In genomic region chr13:97215563-97215962, GRCm38 (mm10) we compare ENCODE assay signal across 15 mouse cellular contexts. TPM values are rescaled to one million over a fixed set of nuclear protein-coding genes. Genes with fewer than 3 reads are reported as not detected.
DNase-seq lines count a peak whose midpoint lies in the region; ATAC-seq lines count a peak whose summit lies in the region.
"Had no signal": no experiment of that assay in that cellular context is flagged by ENCODE, and none has a peak within 500 bp of the region (broad histone marks: within the 10 kb centered on the region; RNA-seq: fewer than 3 reads in every experiment).

No protein-coding gene starts in this region.

- H3K4me1 ChIP-seq in embryonic facial prominence, embryonic 10.5 days, result peaks cover 36% of the 10 kb centered on the region
- peaks cover 23% of the 10 kb centered on the region for H3K4me1 ChIP-seq in forebrain, embryonic 10.5 days
- H3K4me1 ChIP-seq in hindbrain, embryonic 13.5 days (replicated peaks), result peaks cover 11% of the 10 kb centered on the region; the same call in 1 of the 2 replicates
- peaks cover 15% of the 10 kb centered on the region for H3K4me1 ChIP-seq in midbrain, embryonic 15.5 days
- H3K4me1 ChIP-seq: heart, embryonic 12.5 days; stomach, embryonic 15.5 days had no signal

- no peaks in the 10 kb centered on the region for H3K9me3 ChIP-seq in embryonic facial prominence, embryonic 10.5 days
- no peaks in the 10 kb centered on the region for H3K9me3 ChIP-seq in forebrain, embryonic 10.5 days
- H3K9me3 ChIP-seq in hindbrain, embryonic 13.5 days, result no peaks in the 10 kb centered on the region
- no peaks in the 10 kb centered on the region for H3K9me3 ChIP-seq in midbrain, embryonic 15.5 days
- H3K9me3 ChIP-seq: heart, embryonic 12.5 days; limb, embryonic 15.5 days; stomach, embryonic 15.5 days had no signal

- 0 out of 2 replicates have a peak, but pooled peaks have one; percentile 54 for ATAC-seq in hindbrain, embryonic 13.5 days (ENCODE audit: low FRiP score)
- ATAC-seq in midbrain, embryonic 15.5 days (replicated peaks), result peak; percentile 57
- ATAC-seq: intestine, embryonic 16.5 days had no signal

- H3K9ac ChIP-seq in hindbrain, embryonic 13.5 days, result no peak overlapping the region
- no peak overlapping the region for H3K9ac ChIP-seq in midbrain, embryonic 15.5 days
- H3K9ac ChIP-seq: heart, embryonic 12.5 days; limb, embryonic 15.5 days; stomach, embryonic 15.5 days had no signal

- H3K4me2 ChIP-seq in hindbrain, embryonic 13.5 days, result no peak overlapping the region
- H3K4me2 ChIP-seq in midbrain, embryonic 15.5 days, result no peak overlapping the region
- H3K4me2 ChIP-seq: heart, embryonic 12.5 days; limb, embryonic 15.5 days; stomach, embryonic 15.5 days had no signal

- DNase-seq in embryonic facial prominence, embryonic 10.5 days (ENCODE audit: low spot score), result peak; percentile 42
- peak; percentile 20 for DNase-seq in forebrain, embryonic 10.5 days (ENCODE audit: extremely low spot score, low spot score)
- DNase-seq in heart, postnatal 36 days, result no peak
- no peak for DNase-seq in layer of hippocampus, postnatal 25 days (ENCODE audit: extremely low spot score in 1 of 2, low spot score in 1 of 2)
- DNase-seq in adrenal gland, postnatal 10 days, result no peak
- DNase-seq: cerebellum, adult 9-10 months; heart, postnatal 4 days; lung, postnatal 10 days had no signal

- intact Hi-C loops in heart, postnatal 36 days (cut with DNase I), result no loop called here

- 21% methylated on average over 4 of the region's 4 CpGs for WGBS in embryonic facial prominence, embryonic 10.5 days
- WGBS in forebrain, embryonic 10.5 days, result 24% methylated on average over 4 of the region's 4 CpGs
- 48% methylated on average over 4 of the region's 4 CpGs for WGBS in hindbrain, embryonic 13.5 days
- 34% methylated on average over 4 of the region's 4 CpGs for WGBS in midbrain, embryonic 15.5 days

- no peak overlapping the region for H3K4me3 ChIP-seq in embryonic facial prominence, embryonic 10.5 days
- no peak overlapping the region for H3K4me3 ChIP-seq in forebrain, embryonic 10.5 days
- H3K4me3 ChIP-seq in hindbrain, embryonic 13.5 days, result no peak overlapping the region
- no peak overlapping the region for H3K4me3 ChIP-seq in midbrain, embryonic 15.5 days
- H3K4me3 ChIP-seq: heart, embryonic 12.5 days; limb, embryonic 15.5 days; stomach, embryonic 15.5 days had no signal

- 0 out of 2 replicates have a peak, but pooled peaks cover 4% of the 10 kb centered on the region for H3K27me3 ChIP-seq in embryonic facial prominence, embryonic 10.5 days (replicated peaks; ENCODE audit: low read depth, poor library complexity, severe bottlenecking)
- no peaks in the 10 kb centered on the region for H3K27me3 ChIP-seq in forebrain, embryonic 10.5 days (ENCODE audit: poor library complexity, severe bottlenecking)
- H3K27me3 ChIP-seq in hindbrain, embryonic 13.5 days, result no peaks in the 10 kb centered on the region
- no peaks in the 10 kb centered on the region for H3K27me3 ChIP-seq in midbrain, embryonic 15.5 days (replicated peaks)
- H3K27me3 ChIP-seq: heart, embryonic 12.5 days; limb, embryonic 15.5 days; stomach, embryonic 15.5 days had no signal

- H3K36me3 ChIP-seq in embryonic facial prominence, embryonic 10.5 days (replicated peaks), result no peaks in the 10 kb centered on the region
- H3K36me3 ChIP-seq in forebrain, embryonic 10.5 days (replicated peaks), result no peaks in the 10 kb centered on the region
- H3K36me3 ChIP-seq in hindbrain, embryonic 13.5 days, result no peaks in the 10 kb centered on the region
- no peaks in the 10 kb centered on the region for H3K36me3 ChIP-seq in midbrain, embryonic 15.5 days (replicated peaks)
- H3K36me3 ChIP-seq: heart, embryonic 12.5 days; limb, embryonic 15.5 days; stomach, embryonic 15.5 days had no signal

- H3K27ac ChIP-seq in embryonic facial prominence, embryonic 10.5 days (replicated peaks), result no peak overlapping the region
- no peak overlapping the region; the same call in 1 of the 2 replicates for H3K27ac ChIP-seq in forebrain, embryonic 10.5 days
- no peak overlapping the region for H3K27ac ChIP-seq in hindbrain, embryonic 13.5 days
- no peak overlapping the region for H3K27ac ChIP-seq in midbrain, embryonic 15.5 days
- H3K27ac ChIP-seq: kidney, postnatal 0 days; limb, embryonic 15.5 days; stomach, embryonic 15.5 days had no signal

RNA-seq across cellular contexts. Expression of gene Hexb, which starts 17.4 kb away (rescaled TPM):
- 14.1 and 18.4 TPM in 2 replicates for polyA plus RNA-seq in embryonic facial prominence, embryonic 10.5 days (2016; fragmentation: Nextera tagmentation; extraction: Ambion mirVana)
- polyA plus RNA-seq in forebrain, embryonic 10.5 days (2016; fragmentation: Nextera tagmentation; extraction: Ambion mirVana), result 18.4 and 20.5 TPM in 2 replicates
- polyA plus RNA-seq in hindbrain, embryonic 13.5 days (2015; fragmentation: Nextera tagmentation; extraction: Ambion mirVana), result 37.3 and 40.1 TPM in 2 replicates
- polyA plus RNA-seq in midbrain, embryonic 15.5 days (2015; fragmentation: Nextera tagmentation; extraction: Ambion mirVana), result 35.8 and 43.1 TPM in 2 replicates
- 10 to 100 TPM; 24.8 to 28.0 TPM for total RNA-seq in heart, postnatal 36 days (2021)
- 100 to 1,000 TPM; 122 to 135 TPM for total RNA-seq in layer of hippocampus, postnatal 25 days (2021)
- total RNA-seq in adrenal gland, postnatal 10 days (2021), result 10 to 100 TPM; 26.7 to 29.8 TPM

RNA-seq across cellular contexts. Expression of gene Enc1, which starts 25.3 kb away (rescaled TPM):
- 5.6 and 6.8 TPM in 2 replicates for polyA plus RNA-seq in embryonic facial prominence, embryonic 10.5 days (2016; fragmentation: Nextera tagmentation; extraction: Ambion mirVana)
- polyA plus RNA-seq in forebrain, embryonic 10.5 days (2016; fragmentation: Nextera tagmentation; extraction: Ambion mirVana), result 7.8 and 10.0 TPM in 2 replicates
- 59.2 and 62.1 TPM in 2 replicates for polyA plus RNA-seq in hindbrain, embryonic 13.5 days (2015; fragmentation: Nextera tagmentation; extraction: Ambion mirVana)
- polyA plus RNA-seq in midbrain, embryonic 15.5 days (2015; fragmentation: Nextera tagmentation; extraction: Ambion mirVana), result 76.1 and 81.9 TPM in 2 replicates
- total RNA-seq in heart, postnatal 36 days (2021), result 1 to 10 TPM; 4.7 to 8.1 TPM
- total RNA-seq in layer of hippocampus, postnatal 25 days (2021), result 100 to 1,000 TPM; 670 to 691 TPM
- total RNA-seq in adrenal gland, postnatal 10 days (2021), result 10 to 100 TPM; 19.6 to 20.3 TPM

Comparison
In these comparisons a context has a peak if more than half of its experiments do, and no peak if none do; other contexts are left out.
1. DNase-seq: peak in embryonic facial prominence, embryonic 10.5 days (single experiment) and forebrain, embryonic 10.5 days (single experiment); none in heart, postnatal 36 days (0 of 2), layer of hippocampus, postnatal 25 days (0 of 2) and adrenal gland, postnatal 10 days (single experiment).